Mouse (Mus musculus) urinary bladder, postnatal 36 days (tissue): ENCODE measurements at regions not wholly inside any gene's neighbourhood (a gene's known extent, or its start where the extent isn't known, plus 50 kb on each side); places are given as distances from the start of the nearest gene placed in this dataset.

Experiments
- DNase-seq, 2 experiments: peaks; one replicate each; pipeline ENCODE4 v3.0.0; 2022; ENCODE audit warnings: low spot score in 2 of 2, mixed read lengths in 1 of 2

- no peak for DNase-seq
These were observed 695.4 kb upstream of the Tbl1xr1 start for GRCm38 (mm10) chr3:21381072-21381471.

GRCm38 (mm10) chr3:21403551-21403950 is 672.9 kb upstream of the Tbl1xr1 start:
- no peak for DNase-seq

GRCm38 (mm10) chr3:21404058-21404457 is 672.4 kb upstream of the Tbl1xr1 start:
- DNase-seq, result no peak

- DNase-seq, result no peak
These were observed 669.4 kb upstream of the Tbl1xr1 start for GRCm38 (mm10) chr3:21407077-21407476.

- DNase-seq, result no peak
These were observed 664.4 kb upstream of the Tbl1xr1 start for GRCm38 (mm10) chr3:21412010-21412409.

- no peak for DNase-seq
These were observed 653.3 kb upstream of the Tbl1xr1 start for GRCm38 (mm10) chr3:21423139-21423538.

GRCm38 (mm10) chr3:21426538-21426937 is 649.9 kb upstream of the Tbl1xr1 start:
- DNase-seq, result no peak

- no peak for DNase-seq
These were observed 648.9 kb upstream of the Tbl1xr1 start for GRCm38 (mm10) chr3:21427408-21428031.

GRCm38 (mm10) chr3:21428120-21428519 is 648.3 kb upstream of the Tbl1xr1 start:
- no peak for DNase-seq

- no peak for DNase-seq
These were observed 612.2 kb upstream of the Tbl1xr1 start for GRCm38 (mm10) chr3:21464245-21464644.

- no peak for DNase-seq
These were observed 610.3 kb upstream of the Tbl1xr1 start for GRCm38 (mm10) chr3:21466113-21466645.

GRCm38 (mm10) chr3:21477366-21477765 is 599.1 kb upstream of the Tbl1xr1 start:
- no peak for DNase-seq

GRCm38 (mm10) chr3:21479021-21479795 is 597.2 kb upstream of the Tbl1xr1 start:
- DNase-seq, result peak; percentile 48 to 50

- no peak for DNase-seq
These were observed 596.6 kb upstream of the Tbl1xr1 start for GRCm38 (mm10) chr3:21479846-21480245.

- DNase-seq, result no peak
These were observed 592.4 kb upstream of the Tbl1xr1 start for GRCm38 (mm10) chr3:21484052-21484451.

- no peak for DNase-seq
These were observed 591.0 kb upstream of the Tbl1xr1 start for GRCm38 (mm10) chr3:21485454-21485853.

- no peak for DNase-seq
These were observed 586.9 kb upstream of the Tbl1xr1 start for GRCm38 (mm10) chr3:21489547-21489946.

- DNase-seq, result no peak
These were observed 584.0 kb upstream of the Tbl1xr1 start for GRCm38 (mm10) chr3:21492413-21492812.

- no peak for DNase-seq
These were observed 583.1 kb upstream of the Tbl1xr1 start for GRCm38 (mm10) chr3:21493384-21493783.

- no peak for DNase-seq
These were observed 581.5 kb upstream of the Tbl1xr1 start for GRCm38 (mm10) chr3:21494904-21495303.

- DNase-seq, result no peak
These were observed 580.8 kb upstream of the Tbl1xr1 start for GRCm38 (mm10) chr3:21495651-21496050.

- no peak for DNase-seq
These were observed 580.3 kb upstream of the Tbl1xr1 start for GRCm38 (mm10) chr3:21496166-21496565.

- no peak for DNase-seq
These were observed 579.4 kb upstream of the Tbl1xr1 start for GRCm38 (mm10) chr3:21497011-21497410.
